Mouse (Mus musculus) CH12.LX (cell line): ENCODE data around the gene Dcst2. TPM values are rescaled to one million over a fixed set of nuclear protein-coding genes. Genes with fewer than 3 reads are reported as not detected.

Source experiments
- DNase-seq: peaks from one replicate; pipeline ENCODE4 v3.0.0-alpha.2; 2013; ENCODE audit errors: extremely low read depth
- H3K27ac ChIP-seq: 2 replicates; pipeline ENCODE4 v1.5.1; 2012; ENCODE audit warnings: low read depth, mild to moderate bottlenecking, control low read depth, moderate library complexity; ENCODE audit not compliant: insufficient read depth
- H3K27me3 ChIP-seq: replicated peaks from 2 replicates; pipeline ENCODE3; 2012; ENCODE audit warnings: inconsistent platforms
- H3K36me3 ChIP-seq, 2 experiments: replicated peaks in 1 of 2; 2 replicates each; pipeline versions ENCODE3 to v1.6.1; 2012; ENCODE audit warnings: inconsistent platforms in 1 of 2, low read length in 1 of 2, mild to moderate bottlenecking in 1 of 2, mixed read lengths in 1 of 2, moderate library complexity in 1 of 2; ENCODE audit not compliant: control insufficient read depth in 1 of 2, insufficient read depth in 1 of 2
- H3K4me1 ChIP-seq, 2 experiments: 2 replicates each; pipeline ENCODE4 v1.6.1; 2012; ENCODE audit warnings: inconsistent platforms in 1 of 2, moderate library complexity in 1 of 2; ENCODE audit not compliant: insufficient read depth in 2 of 2, control insufficient read depth in 1 of 2
- H3K4me2 ChIP-seq: 2 replicates; pipeline ENCODE4 v1.6.1; 2012; ENCODE audit warnings: low read depth, mild to moderate bottlenecking, control low read depth; ENCODE audit not compliant: poor library complexity, insufficient read depth, severe bottlenecking
- H3K4me3 ChIP-seq, 3 experiments: fragments of 150-350 bp in 1 of 3; sonication (generic) in 1 of 3; replicated peaks in 1 of 3; 2 replicates each; pipeline versions ENCODE3 to v1.5.1; 2011 to 2012; ENCODE audit warnings: low read depth in 2 of 3, low read length in 2 of 3, mild to moderate bottlenecking in 2 of 3, moderate library complexity in 2 of 3, control low read depth in 1 of 3, improper control_type of control experiment in 1 of 3, inconsistent platforms in 1 of 3, mixed read lengths in 1 of 3; ENCODE audit not compliant: poor library complexity in 1 of 3
- H3K79me2 ChIP-seq: replicated peaks from 2 replicates; pipeline ENCODE4 v1.6.1; 2012; ENCODE audit warnings: mild to moderate bottlenecking, moderate library complexity; ENCODE audit not compliant: control insufficient read depth, poor library complexity, insufficient read depth, severe bottlenecking; ENCODE audit errors: extremely low read depth
- H3K9ac ChIP-seq: 2 replicates; pipeline ENCODE4 v1.6.1; 2012; ENCODE audit warnings: low read depth, mild to moderate bottlenecking, control low read depth, moderate library complexity; ENCODE audit not compliant: insufficient read depth
- H3K9me3 ChIP-seq: replicated peaks from 2 replicates; pipeline ENCODE3; 2012; ENCODE audit warnings: low read length, inconsistent platforms, mixed read lengths
- CTCF ChIP-seq, 2 experiments: IDR thresholded peaks in 1 of 2; conservative IDR thresholded peaks in 1 of 2; 2 replicates each; pipeline ENCODE4 v1.5.1; 2011 to 2012; ENCODE audit warnings: low read depth in 2 of 2, low read length in 2 of 2, improper control_type of control experiment in 1 of 2, inconsistent platforms in 1 of 2, mild to moderate bottlenecking in 1 of 2, moderate library complexity in 1 of 2
- EP300 ChIP-seq: IDR thresholded peaks from 2 replicates; pipeline ENCODE4 v1.6.1; 2011; ENCODE audit warnings: low read length, improper control_type of control experiment
- HCFC1 ChIP-seq: IDR thresholded peaks from 2 replicates; pipeline ENCODE4 v1.6.1; 2012; ENCODE audit warnings: low read depth, mild to moderate bottlenecking, inconsistent platforms, low read length, improper control_type of control experiment
- JUND ChIP-seq: conservative IDR thresholded peaks from 2 replicates; pipeline ENCODE4 v1.6.1; 2011; ENCODE audit warnings: low read depth, low read length, improper control_type of control experiment
- MAFK ChIP-seq: IDR thresholded peaks from 2 replicates; pipeline ENCODE4 v1.6.1; 2011; ENCODE audit warnings: low read length, improper control_type of control experiment; ENCODE audit not compliant: insufficient replicate concordance
- MAX ChIP-seq: IDR thresholded peaks from 2 replicates; pipeline ENCODE4 v1.6.1; 2011; ENCODE audit warnings: low read length, improper control_type of control experiment
- MAZ ChIP-seq: IDR thresholded peaks from 2 replicates; pipeline ENCODE4 v1.6.1; 2012; ENCODE audit warnings: low read depth, mild to moderate bottlenecking, inconsistent platforms, low read length, improper control_type of control experiment, moderate library complexity
- MEF2A ChIP-seq: IDR thresholded peaks from 2 replicates; pipeline ENCODE4 v1.6.1; 2014; ENCODE audit warnings: low read depth, mild to moderate bottlenecking, inconsistent platforms, low read length, improper control_type of control experiment, borderline replicate concordance
- MXI1 ChIP-seq: IDR thresholded peaks from 2 replicates; pipeline ENCODE4 v1.6.1; 2011; ENCODE audit warnings: mild to moderate bottlenecking, low read depth, low read length, improper control_type of control experiment
- MYC ChIP-seq: IDR thresholded peaks from 2 replicates; pipeline ENCODE4 v1.6.1; 2011; ENCODE audit warnings: low read depth, mild to moderate bottlenecking, improper control_type of control experiment, low read length
- NRF1 ChIP-seq: IDR thresholded peaks from 2 replicates; pipeline ENCODE4 v1.6.1; 2014; ENCODE audit warnings: low read depth, mild to moderate bottlenecking, inconsistent platforms, low read length, improper control_type of control experiment, moderate library complexity
- POLR2A ChIP-seq: IDR thresholded peaks from 2 replicates; pipeline ENCODE4 v1.6.1; 2011; ENCODE audit warnings: low read depth, mild to moderate bottlenecking, improper control_type of control experiment, low read length
- RAD21 ChIP-seq: IDR thresholded peaks from 2 replicates; pipeline ENCODE4 v1.6.1; 2011; ENCODE audit warnings: low read depth, mild to moderate bottlenecking, low read length, improper control_type of control experiment, moderate library complexity
- RCOR1 ChIP-seq: conservative IDR thresholded peaks from 2 replicates; pipeline ENCODE4 v1.6.1; 2012; ENCODE audit warnings: low read depth, mild to moderate bottlenecking, inconsistent platforms, low read length, improper control_type of control experiment
- SMC3 ChIP-seq: IDR thresholded peaks from 2 replicates; pipeline ENCODE4 v1.6.1; 2011; ENCODE audit warnings: low read depth, low read length, improper control_type of control experiment
- TCF12 ChIP-seq: IDR thresholded peaks from 2 replicates; pipeline ENCODE4 v1.6.1; 2014; ENCODE audit warnings: low read depth, mild to moderate bottlenecking, inconsistent platforms, low read length, improper control_type of control experiment
- UBTF ChIP-seq: IDR thresholded peaks from 2 replicates; pipeline ENCODE4 v1.6.1; 2012; ENCODE audit warnings: low read depth, mild to moderate bottlenecking, inconsistent platforms, low read length, improper control_type of control experiment, moderate library complexity
- USF2 ChIP-seq: conservative IDR thresholded peaks from 2 replicates; pipeline ENCODE4 v1.6.1; 2011; ENCODE audit warnings: low read depth, low read length, improper control_type of control experiment
- ZKSCAN1 ChIP-seq: IDR thresholded peaks from 2 replicates; pipeline ENCODE4 v1.6.1; 2012; ENCODE audit warnings: low read depth, inconsistent platforms, low read length, improper control_type of control experiment, borderline replicate concordance
- dilution Hi-C: fragments of 300-500 bp; cut with MboI; formaldehyde crosslinking; loops from 2 replicates; pipeline ENCODE4 v1.14.3; 2020; ENCODE audit warnings: low sequenced_read_pairs; ENCODE audit not compliant: extremely low pct_unique_long_range_greater_than_20kb, extremely low pct_ligation_motif_present
- in situ Hi-C: fragments of 300-500 bp; cut with MboI; formaldehyde crosslinking; loops from 3 replicates; pipeline ENCODE4 v1.14.3; 2019; ENCODE audit warnings: low sequenced_read_pairs, low pct_ligation_motif_present, low pct_unique_long_range_greater_than_20kb, mixed read lengths
- polyA plus RNA-seq: library from polyadenylated mRNA; unstranded; fragments of >175 nt; gene quantifications from 2 replicates; pipeline ENCODE4 v1.2.1, GENCODE M21; 2012; ENCODE audit warnings: low read depth; ENCODE audit not compliant: insufficient read length
- total RNA-seq, 2 experiments: library from RNA; depleted of rRNA; stranded (reverse); fragments of 300-350 nt in 1 of 2; fragments of >200 nt in 1 of 2; gene quantifications; 2 replicates each; pipeline ENCODE4 v1.2.3; 2012 to 2014

Dcst2 gene
- total and polyA plus RNA-seq, 3 experiments: 0.10 TPM; not detected in 2

DNA sequence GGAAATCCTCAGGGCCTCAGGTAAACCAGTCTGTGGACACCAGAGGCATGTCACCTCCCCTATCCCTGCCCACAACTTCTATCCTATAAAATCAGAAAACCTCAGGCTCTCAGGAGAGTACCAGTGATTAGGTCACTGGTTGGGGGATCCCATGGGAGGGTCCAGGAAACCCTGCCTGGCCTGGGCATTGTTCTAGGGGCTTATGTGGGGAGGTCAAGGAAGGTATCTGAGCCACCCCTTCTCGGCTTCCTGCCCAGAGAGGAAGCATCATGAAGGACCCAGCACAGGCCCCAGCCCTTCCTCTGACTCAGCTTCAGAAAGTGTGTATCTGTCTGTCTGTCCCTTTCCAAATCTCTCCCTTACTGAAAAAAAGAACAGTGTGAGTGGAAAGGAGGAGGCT is 13.9 kb upstream of the Dcst2 start:
- Histone ChIP-seq H3K9me3 (no peaks in the 10 kb centered on the region), H3K27ac (no peak overlapping the region), H3K27me3 (no peaks in the 10 kb centered on the region), H3K79me2 (no peaks in the 10 kb centered on the region), H3K36me3 (peaks cover 8 to 45% of the 10 kb centered on the region in 2 experiments), H3K9ac (no peak overlapping the region), H3K4me1 (peaks cover 3 to 36% of the 10 kb centered on the region in 2 experiments; a peak in 3 of 4 replicates), H3K4me3 (no peak overlapping the region), H3K4me2 (no peak overlapping the region)
- dilution Hi-C loops (no loop called here), in situ Hi-C loops (loop anchor here (5.0 to 25.0 kb wide), 3 partner anchors 139 to 414 kb away; partner anchors contain the start of genes Chrnb2 and Ube2q1)
- DNase-seq: no peak
- TF ChIP-seq CTCF (conservative IDR thresholded peaks at IDR 0.05 in 1 of 2, IDR thresholded peaks at IDR 0.05 in 1 of 2; ENCODE audit: low read depth in 2 of 2, low read length in 2 of 2): no peak
- TF ChIP-seq USF2: no peak
- no peak for TF ChIP-seq ZKSCAN1
- TF ChIP-seq POLR2A: no peak
- TF ChIP-seq EP300: no peak
- TF ChIP-seq MYC: no peak
- no peak for TF ChIP-seq TCF12
- no peak for TF ChIP-seq MAZ
- no peak for TF ChIP-seq RCOR1
- no peak for TF ChIP-seq MEF2A
- TF ChIP-seq RAD21: no peak
- no peak for TF ChIP-seq UBTF
- no peak for TF ChIP-seq SMC3
- TF ChIP-seq JUND: no peak
- no peak for TF ChIP-seq MAX
- no peak for TF ChIP-seq MAFK
- TF ChIP-seq, all 38 proteins: peak for 0

DNA sequence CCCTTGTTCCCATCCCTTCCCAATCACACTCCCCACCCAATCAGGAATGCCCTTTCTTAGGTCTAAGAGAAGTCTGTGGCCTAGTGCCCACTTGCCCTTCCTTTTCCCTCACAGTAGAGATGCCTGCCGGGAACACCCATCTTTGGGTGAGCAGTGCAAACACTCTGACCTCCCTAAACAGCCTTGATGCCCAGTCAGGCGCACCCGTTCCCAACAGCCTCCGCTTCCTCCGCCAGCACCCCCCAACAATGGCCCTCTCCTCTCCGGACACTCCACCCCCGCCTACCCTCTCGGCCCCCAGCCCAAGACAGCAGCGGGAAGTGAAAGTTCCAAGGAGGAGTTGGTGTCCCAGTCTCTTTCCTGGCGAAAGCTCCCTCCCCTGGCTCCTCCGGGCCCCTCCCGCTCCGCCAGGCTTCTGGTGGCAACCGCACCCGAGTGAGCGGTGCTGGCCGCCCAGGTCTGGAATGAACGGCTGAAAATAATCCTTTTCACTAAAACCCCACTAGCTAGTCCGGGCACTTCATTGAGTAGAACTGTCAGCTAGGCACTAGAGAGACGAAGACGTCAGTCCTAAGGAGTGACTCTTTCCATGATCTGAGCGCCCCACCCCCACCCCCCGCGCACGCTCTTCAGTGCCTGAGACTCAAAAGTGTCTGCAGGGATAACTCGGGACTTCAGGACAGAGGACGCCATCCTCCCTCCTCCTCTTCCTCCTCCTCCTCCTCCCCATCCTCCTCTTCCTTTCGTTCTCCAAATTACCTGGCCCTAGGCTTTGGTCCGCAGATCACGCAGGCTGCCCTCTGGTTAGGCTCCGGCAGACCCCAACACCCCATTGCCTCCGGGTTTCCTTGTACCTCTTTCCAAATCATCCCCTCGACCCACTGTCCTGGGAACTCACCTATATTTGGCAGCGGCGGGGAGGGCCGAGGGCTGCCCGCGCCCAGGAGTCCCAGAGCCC is 12.6 kb upstream of the Dcst2 start:
- in situ Hi-C loops: loop anchor here (5.0 to 25.0 kb wide), 3 partner anchors 138 to 413 kb away; partner anchors contain the start of genes Chrnb2 and Ube2q1
- DNase-seq: no peak
- Histone ChIP-seq H3K4me2 (peak overlapping the region; percentile 75), H3K27me3 (no peaks in the 10 kb centered on the region), H3K27ac (no peak overlapping the region), H3K9me3 (no peaks in the 10 kb centered on the region), H3K4me3 (peak overlapping the region; percentile 63 to 74 (median 67)), H3K9ac (peak overlapping the region; percentile 42; the same call in 1 of the 2 replicates), H3K79me2 (no peaks in the 10 kb centered on the region), H3K36me3 (peaks cover 5 to 33% of the 10 kb centered on the region in 2 experiments), H3K4me1 (peaks cover 3 to 36% of the 10 kb centered on the region in 2 experiments; a peak in 3 of 4 replicates)
- dilution Hi-C loops: no loop called here
- peak; percentile 56 for TF ChIP-seq NRF1
- TF ChIP-seq MXI1: 0 out of 2 replicates have a peak, but pooled peaks have one; percentile 14
- no peak for TF ChIP-seq HCFC1
